Mouse (Mus musculus) 416B (cell line): Measurements from ENCODE around the gene Trpm8.

ENCODE experiments used
- DNase-seq: peaks from one replicate; pipeline ENCODE4 v3.0.0; 2011; ENCODE audit warnings: low read depth

The Trpm8 gene

GRCm38 (mm10) chr1:88432601-88433000, 155.1 kb downstream of the Trpm8 start:
- DNase-seq, result no peak

- peak; percentile 21 for DNase-seq
Measured at GRCm38 (mm10) chr1:88433096-88433883, 155.8 kb downstream of the Trpm8 start.

- peak; percentile 9 for DNase-seq
Measured at GRCm38 (mm10) chr1:88434057-88434456, 156.6 kb downstream of the Trpm8 start.

- no peak for DNase-seq
Measured at GRCm38 (mm10) chr1:88437206-88438126, 160.0 kb downstream of the Trpm8 start.
